Mouse (Mus musculus): ENCODE measurements at regions not wholly inside any gene's neighbourhood (a gene's known extent, or its start where the extent isn't known, plus 50 kb on each side); places are given as distances from the start of the nearest gene placed in this dataset.

GRCm38 (mm10) chr13:97531181-97531580, 229.3 kb downstream of the Gm10260 start:
- H3K27ac ChIP-seq (ENCODE audit: control insufficient read depth, low read depth, low read length) = no peak overlapping the region
- no peak for TF ChIP-seq TAL1 (IDR thresholded peaks at IDR 0.05; ENCODE audit: low read length)
- no peak for TF ChIP-seq HCFC1 (IDR thresholded peaks at IDR 0.05; ENCODE audit: low read depth, low read length)
- TF ChIP-seq GABPA (IDR thresholded peaks at IDR 0.05; ENCODE audit: low read depth, low read length) = no peak
- TF ChIP-seq E2F4 (IDR thresholded peaks at IDR 0.05; ENCODE audit: borderline replicate concordance, low read depth, low read length) = no peak
- TF ChIP-seq EP300 (IDR thresholded peaks at IDR 0.05; ENCODE audit: low read depth in 1 of 2, low read length in 2 of 2) = no peak
- no peak for TF ChIP-seq RCOR1 (IDR thresholded peaks at IDR 0.05; ENCODE audit: low read depth, low read length)
- TF ChIP-seq NRF1 (IDR thresholded peaks at IDR 0.05; ENCODE audit: insufficient read depth, low read depth, low read length, poor library complexity, severe bottlenecking) = no peak
- TF ChIP-seq ZNF384 (IDR thresholded peaks at IDR 0.05; ENCODE audit: low read depth, low read length) = no peak
- H3K9me3 ChIP-seq (replicated peaks; ENCODE audit: insufficient read depth, low read length) = no peaks in the 10 kb centered on the region
- H3K36me3 ChIP-seq (ENCODE audit: control insufficient read depth in 1 of 2, insufficient read depth in 2 of 2, low read length in 2 of 2) = peaks cover 0 to 5% of the 10 kb centered on the region in 2 experiments; a peak in 2 of 4 replicates
- DNase-seq (ENCODE audit: low read depth, low spot score) = no peak
- H3K9ac ChIP-seq (ENCODE audit: control insufficient read depth, low read depth, low read length, poor library complexity, severe bottlenecking) = no peak overlapping the region
- no peaks in the 10 kb centered on the region; a peak in 1 of 4 replicates for H3K27me3 ChIP-seq (ENCODE audit: control insufficient read depth in 1 of 2, insufficient read depth in 2 of 2, low read length in 2 of 2)
- no peaks in the 10 kb centered on the region for H3K79me2 ChIP-seq (ENCODE audit: control insufficient read depth, insufficient read depth, low read length, poor library complexity)
- H3K4me1 ChIP-seq (ENCODE audit: control insufficient read depth in 1 of 2, insufficient read depth in 2 of 2, low read length in 2 of 2) = peaks cover 0 to 7% of the 10 kb centered on the region in 2 experiments; a peak in 1 of 4 replicates
- H3K4me3 ChIP-seq (ENCODE audit: control insufficient read depth in 1 of 2, insufficient read depth in 1 of 2, low read depth in 2 of 2, low read length in 2 of 2) = no peak overlapping the region

DNA sequence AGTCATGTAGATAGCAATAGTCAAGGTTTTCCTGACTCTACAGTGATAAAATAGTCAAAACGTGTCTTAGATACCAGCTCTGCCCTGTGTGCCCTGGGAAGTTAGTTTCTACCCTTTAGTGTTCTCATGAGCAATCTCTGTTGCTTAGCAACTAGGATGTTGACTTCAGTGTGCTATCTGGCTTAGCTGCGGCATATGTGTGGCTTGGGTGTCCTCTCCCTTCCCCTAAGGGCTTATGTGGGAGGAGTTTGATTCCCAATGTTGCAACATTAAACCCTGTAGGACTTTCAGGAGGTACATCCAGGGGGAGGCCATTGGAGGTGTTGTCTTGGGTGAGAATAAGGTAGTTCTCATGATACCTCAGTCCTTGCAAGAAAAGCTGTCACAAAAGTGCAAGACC, 229.9 kb downstream of the Gm10260 start:
- no peak for TF ChIP-seq NELFE (IDR thresholded peaks at IDR 0.05; ENCODE audit: low read depth, low read length)
- TF ChIP-seq ZMIZ1 (IDR thresholded peaks at IDR 0.05; ENCODE audit: low read depth, low read length) = no peak
- TF ChIP-seq E2F4 (IDR thresholded peaks at IDR 0.05; ENCODE audit: borderline replicate concordance, low read depth, low read length) = no peak
- TF ChIP-seq MAZ (IDR thresholded peaks at IDR 0.05; ENCODE audit: low read depth, low read length) = no peak
- TF ChIP-seq USF2 (IDR thresholded peaks at IDR 0.05; ENCODE audit: borderline replicate concordance in 1 of 2, insufficient read depth in 1 of 2, low read depth in 1 of 2, low read length in 2 of 2) = no peak
- TF ChIP-seq ELF1 (IDR thresholded peaks at IDR 0.05; ENCODE audit: low read depth, low read length) = no peak
- no peak for TF ChIP-seq BHLHE40 (IDR thresholded peaks at IDR 0.05; ENCODE audit: borderline replicate concordance, low read depth, low read length)
- no peak for TF ChIP-seq UBTF (IDR thresholded peaks at IDR 0.05; ENCODE audit: borderline replicate concordance, insufficient read depth, low read depth, low read length)
- no peak for TF ChIP-seq ZNF384 (IDR thresholded peaks at IDR 0.05; ENCODE audit: low read depth, low read length)
- TF ChIP-seq ZC3H11A (IDR thresholded peaks at IDR 0.05; ENCODE audit: low read depth, low read length) = no peak
- no peak for TF ChIP-seq MXI1 (IDR thresholded peaks at IDR 0.05; ENCODE audit: low read depth, low read length)
- TF ChIP-seq USF1 (IDR thresholded peaks at IDR 0.05; ENCODE audit: low read depth, low read length) = no peak
- TF ChIP-seq CTCF (IDR thresholded peaks at IDR 0.05 in 2 of 3, conservative IDR thresholded peaks at IDR 0.05 in 1 of 3; ENCODE audit: control insufficient read depth in 1 of 3, insufficient read depth in 1 of 3, low read depth in 2 of 3, low read length in 3 of 3, poor library complexity in 1 of 3, severe bottlenecking in 1 of 3) = no peak
- no peak for TF ChIP-seq KAT2A (conservative IDR thresholded peaks at IDR 0.05; ENCODE audit: low read depth, low read length)
- Histone ChIP-seq H3K27me3 (ENCODE audit: control insufficient read depth in 1 of 2, insufficient read depth in 2 of 2, low read length in 2 of 2) (no peaks in the 10 kb centered on the region; a peak in 1 of 4 replicates), H3K9me3 (replicated peaks; ENCODE audit: insufficient read depth, low read length) (no peaks in the 10 kb centered on the region), H3K4me1 (ENCODE audit: control insufficient read depth in 1 of 2, insufficient read depth in 2 of 2, low read length in 2 of 2) (peaks cover 0 to 7% of the 10 kb centered on the region in 2 experiments; a peak in 1 of 4 replicates), H3K4me3 (ENCODE audit: control insufficient read depth in 1 of 2, insufficient read depth in 1 of 2, low read depth in 2 of 2, low read length in 2 of 2) (no peak overlapping the region), H3K27ac (ENCODE audit: control insufficient read depth, low read depth, low read length) (no peak overlapping the region), H3K36me3 (ENCODE audit: control insufficient read depth in 1 of 2, insufficient read depth in 2 of 2, low read length in 2 of 2) (peaks cover 0 to 5% of the 10 kb centered on the region in 2 experiments; a peak in 2 of 4 replicates), H3K9ac (ENCODE audit: control insufficient read depth, low read depth, low read length, poor library complexity, severe bottlenecking) (no peak overlapping the region), H3K79me2 (ENCODE audit: control insufficient read depth, insufficient read depth, low read length, poor library complexity) (no peaks in the 10 kb centered on the region)
- peak; percentile 4 for DNase-seq (ENCODE audit: low read depth, low spot score)

Data from MEL (cell line).